In genomic region chr3:45378145-45378544, GRCm38 (mm10) we compare ENCODE assay signal across 8 mouse cellular contexts. TPM values are rescaled to one million over a fixed set of nuclear protein-coding genes. Genes with fewer than 3 reads are reported as not detected.
DNase-seq lines count a peak whose midpoint lies in the region; ATAC-seq and TF ChIP-seq lines count a peak whose summit lies in the region.
"Had no signal": no experiment of that assay in that cellular context is flagged by ENCODE, and none has a peak within 500 bp of the region (broad histone marks: within the 10 kb centered on the region; RNA-seq: fewer than 3 reads in every experiment).

Pcdh10 (plus strand) TSS chr3:45378398.

- peak within 1 kb of the TSS; percentile 75 for H3K4me3 ChIP-seq in embryonic facial prominence, embryonic 10.5 days
- peak within 1 kb of the TSS; percentile 50 for H3K4me3 ChIP-seq in intestine, postnatal 0 days (ENCODE audit: low read depth, low read length)

- peaks cover 39% of the 10 kb centered on the region for H3K4me1 ChIP-seq in embryonic facial prominence, embryonic 10.5 days
- H3K4me1 ChIP-seq in intestine, postnatal 0 days (replicated peaks; ENCODE audit: control insufficient read depth, insufficient read depth, low read length) = 0 out of 2 replicates have a peak, but pooled peaks cover 6% of the 10 kb centered on the region

- no peak for TF ChIP-seq CTCF in intestine, postnatal 0 days (IDR thresholded peaks at IDR 0.05; ENCODE audit: low read depth)

- peak; percentile 99 for DNase-seq in brain, adult 2 months (ENCODE audit: low read depth, low spot score)
- peak; percentile 96 for DNase-seq in embryonic facial prominence, embryonic 10.5 days (ENCODE audit: low spot score)
- peak; percentile 99 for DNase-seq in heart, adult 11 months
- peak; percentile 98 to 99 for DNase-seq in left cerebral cortex, postnatal 14 days (ENCODE audit: low spot score in 2 of 2)
- peak; percentile 98 for DNase-seq in right cerebral cortex, postnatal 36 days (ENCODE audit: low spot score in 2 of 2)

- WGBS in embryonic facial prominence, embryonic 10.5 days = under 1% methylated on average over 26 of the region's 26 CpGs
- under 1% methylated on average over 26 of the region's 26 CpGs for WGBS in intestine, postnatal 0 days

- peak within 1 kb of the TSS; percentile 91 for H3K4me2 ChIP-seq in intestine, postnatal 0 days (replicated peaks; ENCODE audit: low read depth)

- H3K9ac ChIP-seq in intestine, postnatal 0 days (ENCODE audit: low read depth, low read length) = no peak within 1 kb of the TSS

- peaks cover 44% of the 10 kb centered on the region for H3K27me3 ChIP-seq in embryonic facial prominence, embryonic 10.5 days (replicated peaks; ENCODE audit: low read depth, poor library complexity, severe bottlenecking)
- H3K27me3 ChIP-seq in intestine, postnatal 0 days (replicated peaks; ENCODE audit: control insufficient read depth, insufficient read depth, low read length) = peaks cover 59% of the 10 kb centered on the region

- intact Hi-C loops in left cerebral cortex, postnatal 14 days (cut with DNase I) = loop anchor here (5.0 kb wide), 1 partner anchor 1596 kb away; no protein-coding TSS in a partner anchor

- ATAC-seq in intestine, postnatal 0 days = peak; percentile 89
- peak; percentile 85 for ATAC-seq in megakaryocyte progenitor cell, adult 5-6 weeks (replicated peaks; ENCODE audit: poor library complexity)

- peak within 1 kb of the TSS; percentile 85 for H3K27ac ChIP-seq in embryonic facial prominence, embryonic 10.5 days (replicated peaks)
- no peak within 1 kb of the TSS for H3K27ac ChIP-seq in intestine, postnatal 0 days (ENCODE audit: low read depth, low read length)

- no peaks in the 10 kb centered on the region for H3K9me3 ChIP-seq in embryonic facial prominence, embryonic 10.5 days
- H3K9me3 ChIP-seq in intestine, postnatal 0 days (ENCODE audit: control insufficient read depth) = no peaks in the 10 kb centered on the region

- no peaks in the 10 kb centered on the region for H3K36me3 ChIP-seq in embryonic facial prominence, embryonic 10.5 days (replicated peaks)
- no peaks in the 10 kb centered on the region for H3K36me3 ChIP-seq in intestine, postnatal 0 days (ENCODE audit: control insufficient read depth, insufficient read depth)

RNA-seq across cellular contexts. Expression of gene Pcdh10, which starts in this region (rescaled TPM):
- polyA plus RNA-seq in embryonic facial prominence, embryonic 10.5 days (2016; fragmentation: Nextera tagmentation; extraction: Ambion mirVana) = 1.6 and 3.3 TPM in 2 replicates
- polyA plus RNA-seq in intestine, postnatal 0 days (2015; fragmentation: Nextera tagmentation; extraction: Ambion mirVana) = 0.51 and 0.58 TPM in 2 replicates
- 100 to 1,000 TPM; 206 to 214 TPM for total RNA-seq in left cerebral cortex, postnatal 14 days (2021)
- total RNA-seq in megakaryocyte progenitor cell, adult 5-6 weeks (2015) = not detected in 2 replicates
- not detected in 2 replicates for total RNA-seq in megakaryocyte progenitor cell, adult 5-6 weeks (2017)
- total RNA-seq: neutrophil, adult 5-6 weeks had no signal

Comparison
In these comparisons a context has a peak if more than half of its experiments do, and no peak if none do; other contexts are left out.
1. RNA of gene Pcdh10 (total RNA-seq): 206 to 214 TPM in left cerebral cortex, postnatal 14 days; not detected in megakaryocyte progenitor cell, adult 5-6 weeks; every median in the first group is over 100 times any median in the second.
2. Peak in ATAC-seq, H3K4me3 ChIP-seq and H3K4me2 ChIP-seq in intestine, postnatal 0 days; RNA of the gene not detected or under 1 TPM.
3. Peak in ATAC-seq in megakaryocyte progenitor cell, adult 5-6 weeks; RNA of the gene not detected or under 1 TPM.
4. Peak in every context shown above with its lines, with median percentiles within 50 percentile points of each other: DNase-seq.